Mouse (Mus musculus) testis, postnatal 14 days (tissue): ENCODE results near the gene Vmn1r18.
"Not testable (repeated sequence)": the region's sequence is repeated elsewhere in the genome, so short reads cannot be mapped to it uniquely, and the experiment has no call there.

Experiments used
- DNase-seq: peaks from one replicate; pipeline ENCODE4 v3.0.0; 2021; ENCODE audit warnings: low spot score

Vmn1r18 gene

DNA sequence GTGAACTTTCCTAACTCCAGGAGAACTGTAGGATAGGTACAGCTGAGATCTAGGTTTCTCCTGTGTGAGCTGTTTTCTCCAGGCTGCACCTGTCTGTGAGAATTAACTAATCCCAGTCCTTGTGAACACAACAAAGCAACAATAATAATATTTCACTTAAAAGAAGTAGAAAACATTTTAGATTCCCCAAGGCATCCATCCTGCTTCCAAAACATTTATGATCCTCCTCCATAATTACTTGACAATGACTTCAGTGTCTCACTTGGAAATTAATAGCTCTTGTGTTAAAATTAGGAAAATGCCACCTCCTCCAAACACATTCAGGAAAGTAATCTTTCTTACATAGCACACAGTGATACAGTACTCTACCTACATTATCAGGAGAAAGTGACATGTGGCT is at the start of gene Vmn1r18:
Gene Vmn1r18, minus strand, starts transcription at position 101 of the 400 bp plus-strand sequence.
- no peak for DNase-seq

DNA sequence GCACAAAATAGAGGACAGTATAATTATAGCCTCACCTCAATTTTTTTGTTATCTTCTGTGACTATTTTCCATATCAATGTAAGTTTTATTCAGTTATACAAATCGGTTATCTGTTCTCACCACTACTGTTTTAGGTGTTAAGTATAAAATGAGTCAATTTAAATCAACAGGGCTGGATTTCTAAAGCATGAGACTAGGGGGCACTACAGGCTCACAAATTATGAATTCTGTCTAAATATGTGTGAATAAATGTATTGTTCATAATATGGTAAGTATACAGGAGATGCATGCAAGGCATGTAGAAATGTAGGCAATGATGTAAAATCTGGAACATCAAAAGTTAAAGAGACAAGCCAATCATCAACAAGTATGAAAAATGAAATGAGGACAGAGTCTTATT is 35.6 kb upstream of the Vmn1r18 start:
- DNase-seq = no peak

DNA sequence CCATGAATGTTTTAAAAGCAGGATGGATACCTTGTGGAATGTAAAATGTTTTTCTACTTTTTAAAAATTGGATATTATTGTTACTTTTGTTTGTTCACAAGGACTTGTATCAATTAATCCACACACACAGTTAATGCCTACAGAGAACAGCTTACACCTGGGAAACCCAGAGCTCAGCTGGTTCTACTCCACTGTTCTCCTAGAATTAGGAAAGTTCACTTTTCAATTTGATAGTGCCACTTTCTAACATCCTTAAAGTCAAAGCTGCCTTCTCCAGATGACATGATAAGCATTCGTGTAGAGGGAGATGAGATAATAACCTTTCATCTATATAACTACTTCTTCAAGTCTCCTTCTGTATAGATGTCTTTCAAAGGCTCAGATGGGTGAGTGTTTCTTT is 33.0 kb upstream of the Vmn1r18 start, which contains the start of gene Vmn1r20:
Gene Vmn1r20, plus strand, starts transcription at position 301 of the 400 bp plus-strand sequence.
- no peak for DNase-seq

DNA sequence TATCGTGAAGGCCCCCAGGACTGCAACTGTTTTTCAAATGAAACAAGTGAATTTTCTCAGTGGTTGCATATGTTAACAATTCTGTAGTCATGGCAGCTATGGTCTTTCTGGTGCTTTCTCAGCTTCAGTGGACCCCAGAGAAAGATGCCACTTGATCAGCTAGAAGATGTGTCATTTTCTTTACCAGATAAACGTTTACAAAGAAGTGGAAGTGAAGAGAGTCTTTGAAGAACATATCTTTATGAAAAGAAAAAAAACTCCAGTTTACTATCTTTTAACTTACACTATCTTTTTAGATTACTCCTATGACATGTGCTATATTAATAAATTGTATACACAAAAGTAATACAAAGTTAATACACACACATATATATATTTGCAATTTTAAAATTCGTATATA is 7.9 kb upstream of the Vmn1r18 start, which contains the start of gene Vmn1r19:
Gene Vmn1r19, plus strand, starts transcription at position 301 of the 400 bp plus-strand sequence.
- DNase-seq = not testable (repeated sequence)

DNA sequence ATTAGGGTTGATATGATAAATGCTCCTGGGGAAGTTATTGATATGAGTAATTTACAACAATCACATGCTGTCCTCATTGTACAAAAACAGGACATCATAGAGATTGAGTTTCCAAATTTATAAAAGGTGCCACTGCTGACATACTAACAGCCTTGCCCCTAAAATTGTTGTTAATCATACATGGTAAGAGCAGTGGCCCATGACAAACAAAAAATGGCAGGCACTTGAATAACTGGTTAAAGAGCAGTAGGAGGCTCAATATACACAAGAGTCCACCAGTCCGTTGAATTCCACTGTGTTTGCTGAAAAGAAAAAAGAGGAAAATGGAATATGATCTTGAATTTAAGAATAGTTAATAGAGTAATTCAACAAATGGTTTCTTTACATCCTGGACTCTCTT is 28.1 kb downstream of the Vmn1r18 start:
- no peak for DNase-seq

DNA sequence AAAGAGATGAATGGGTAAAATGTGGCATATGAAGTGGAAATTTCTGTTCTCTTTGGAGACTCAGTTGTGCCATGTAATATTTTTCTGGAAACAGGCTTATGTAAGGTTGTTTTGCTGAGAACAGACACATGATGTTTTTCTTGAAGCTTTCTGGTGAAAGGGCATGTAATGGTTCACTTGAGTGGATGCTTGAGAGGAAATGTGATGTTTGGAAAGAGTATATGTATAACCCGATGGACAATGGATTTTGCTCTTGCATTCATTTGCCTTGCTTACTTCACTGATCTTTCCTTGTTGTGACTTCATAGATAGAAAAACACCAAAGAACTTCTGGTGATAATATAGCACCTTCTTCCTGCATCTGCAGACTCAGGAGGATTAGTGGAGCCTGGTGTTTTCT is 29.7 kb downstream of the Vmn1r18 start:
- not testable (repeated sequence) for DNase-seq

DNA sequence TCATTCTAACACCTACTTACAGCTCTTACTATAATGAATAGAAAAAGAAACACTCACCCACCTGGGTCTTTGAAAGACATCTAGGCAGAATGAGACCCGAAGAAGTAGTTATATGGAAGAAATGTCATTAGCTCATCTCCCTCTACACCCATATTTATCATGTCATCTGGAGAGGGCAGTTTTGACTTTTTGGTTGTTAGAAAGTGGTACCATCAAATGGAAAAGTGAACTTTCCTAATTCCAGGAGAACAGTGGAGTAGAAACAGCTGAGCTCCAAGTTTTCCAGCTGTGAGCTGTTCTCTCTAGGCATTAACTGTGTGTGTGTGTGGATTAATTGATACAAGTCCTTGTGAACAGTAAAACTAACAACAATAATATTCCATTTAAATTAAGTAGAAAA is 32.0 kb downstream of the Vmn1r18 start, which contains the start of gene Vmn1r17:
Gene Vmn1r17, minus strand, starts transcription at position 101 of the 400 bp plus-strand sequence.
- no peak for DNase-seq

DNA sequence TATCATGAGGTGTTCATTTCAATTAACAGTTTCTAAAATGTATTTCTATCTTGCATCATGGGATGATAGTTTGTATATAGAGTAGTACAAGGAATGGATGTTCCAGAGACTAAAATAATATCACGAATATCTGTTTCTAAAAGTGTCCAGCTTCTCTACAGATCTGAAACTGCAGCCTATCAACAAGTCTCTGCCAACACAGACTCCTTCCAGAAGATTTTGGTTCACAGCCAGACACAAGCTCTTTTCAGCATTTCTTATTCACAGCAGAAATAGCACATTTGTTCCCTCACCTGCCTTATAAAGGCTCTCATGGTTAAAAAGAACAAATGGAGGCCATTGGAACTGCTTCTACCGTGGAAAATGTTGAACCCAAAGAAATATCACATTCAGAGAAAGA is 38.7 kb downstream of the Vmn1r18 start:
- DNase-seq = no peak

DNA sequence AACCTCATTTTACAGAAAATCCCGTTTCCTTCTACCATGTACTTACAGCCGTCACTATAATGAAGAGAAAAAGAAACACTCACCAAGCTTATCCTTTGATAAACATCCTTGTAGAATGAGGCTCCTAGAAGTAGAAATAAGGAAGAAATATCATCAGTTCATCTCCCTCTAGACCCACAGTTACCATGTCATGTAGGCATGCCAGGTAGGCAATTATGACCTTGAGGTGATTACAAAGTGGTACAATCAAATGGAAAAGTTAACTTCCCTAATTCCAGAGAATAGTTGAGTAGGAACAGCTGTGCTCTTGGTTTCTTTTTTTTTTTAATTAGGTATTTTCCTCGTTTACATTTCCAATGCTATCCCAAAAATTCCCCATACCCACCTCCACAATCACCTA is 66.2 kb downstream of the Vmn1r18 start, which contains the start of gene Vmn1r16:
Gene Vmn1r16, minus strand, starts transcription at position 101 of the 400 bp plus-strand sequence.
- no peak for DNase-seq
